Mouse (Mus musculus): ENCODE data around the gene Mtor. TPM values are rescaled to one million over a fixed set of nuclear protein-coding genes. Genes with fewer than 3 reads are reported as not detected.

Gene Mtor
- polyA plus RNA-seq, 1 experiment, result 39.8 TPM

DNA sequence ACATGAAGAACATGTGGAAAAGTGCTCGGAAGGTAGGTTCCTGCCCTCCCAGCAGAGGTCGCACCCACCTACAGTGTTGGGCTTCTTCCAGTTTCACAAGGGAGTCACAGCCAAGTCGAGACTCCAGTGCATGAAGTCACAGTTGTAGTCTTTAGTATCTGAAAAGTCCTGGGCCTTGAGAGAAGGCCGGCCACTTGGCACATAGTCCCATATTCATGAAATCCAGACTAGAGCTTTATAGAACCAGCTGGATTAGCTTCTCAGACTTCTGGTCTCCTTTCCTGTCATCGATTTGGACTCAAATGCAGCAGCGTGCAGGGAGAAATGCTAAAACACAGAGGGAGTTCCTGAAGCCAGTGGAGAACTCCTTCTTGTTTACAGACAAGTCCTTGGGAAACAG lies 82.4 kb downstream of the Mtor start:
- no peak for DNase-seq

GRCm38 (mm10) chr4:148531341-148531740 lies 82.9 kb downstream of the Mtor start:
- Histone ChIP-seq H3K27me3 (replicated peaks; ENCODE audit: control insufficient read depth, insufficient read depth, low read length) (no peaks in the 10 kb centered on the region), H3K4me3 (ENCODE audit: insufficient read depth, low read depth, low read length) (no peak overlapping the region), H3K36me3 (ENCODE audit: control insufficient read depth, insufficient read depth, low read length) (peaks cover 6% of the 10 kb centered on the region), H3K4me1 (ENCODE audit: control insufficient read depth, insufficient read depth, low read length) (no peaks in the 10 kb centered on the region), H3K27ac (ENCODE audit: insufficient read depth, low read depth, low read length) (no peak overlapping the region)
- 73% methylated on average over 4 of the region's 4 CpGs for WGBS
- DNase-seq, result no peak
- TF ChIP-seq CTCF (conservative IDR thresholded peaks at IDR 0.05; ENCODE audit: insufficient read depth, insufficient read length, low read depth, low read length) (no peak), POLR2A (IDR thresholded peaks at IDR 0.05; ENCODE audit: low read depth, low read length) (no peak)

More for the DNA sequence above, 82.4 kb downstream of the Mtor start:
- Histone ChIP-seq H3K27ac (ENCODE audit: insufficient read depth, low read depth, low read length) (no peak overlapping the region), H3K4me3 (ENCODE audit: insufficient read depth, low read depth, low read length) (no peak overlapping the region), H3K27me3 (replicated peaks; ENCODE audit: control insufficient read depth, insufficient read depth, low read length) (no peaks in the 10 kb centered on the region), H3K4me1 (ENCODE audit: control insufficient read depth, insufficient read depth, low read length) (no peaks in the 10 kb centered on the region), H3K36me3 (ENCODE audit: control insufficient read depth, insufficient read depth, low read length) (peaks cover 8% of the 10 kb centered on the region)
- 85% methylated on average over 6 of the region's 6 CpGs for WGBS
- no peak for TF ChIP-seq POLR2A (IDR thresholded peaks at IDR 0.05; ENCODE audit: low read depth, low read length)
- no peak for TF ChIP-seq CTCF (conservative IDR thresholded peaks at IDR 0.05; ENCODE audit: insufficient read depth, insufficient read length, low read depth, low read length)

- H3K27me3 ChIP-seq (replicated peaks; ENCODE audit: control insufficient read depth, insufficient read depth, low read length), result no peaks in the 10 kb centered on the region
- TF ChIP-seq CTCF (conservative IDR thresholded peaks at IDR 0.05; ENCODE audit: insufficient read depth, insufficient read length, low read depth, low read length) (no peak), POLR2A (IDR thresholded peaks at IDR 0.05; ENCODE audit: low read depth, low read length) (no peak)
- 90% methylated on average over 3 of the region's 3 CpGs for WGBS
- peaks cover 6% of the 10 kb centered on the region for H3K36me3 ChIP-seq (ENCODE audit: control insufficient read depth, insufficient read depth, low read length)
- DNase-seq, result no peak
- H3K4me1 ChIP-seq (ENCODE audit: control insufficient read depth, insufficient read depth, low read length), result no peaks in the 10 kb centered on the region
- H3K27ac ChIP-seq (ENCODE audit: insufficient read depth, low read depth, low read length), result no peak overlapping the region
- H3K4me3 ChIP-seq (ENCODE audit: insufficient read depth, low read depth, low read length), result no peak overlapping the region
Observed at GRCm38 (mm10) chr4:148532516-148532915, 84.1 kb downstream of the Mtor start.

DNA sequence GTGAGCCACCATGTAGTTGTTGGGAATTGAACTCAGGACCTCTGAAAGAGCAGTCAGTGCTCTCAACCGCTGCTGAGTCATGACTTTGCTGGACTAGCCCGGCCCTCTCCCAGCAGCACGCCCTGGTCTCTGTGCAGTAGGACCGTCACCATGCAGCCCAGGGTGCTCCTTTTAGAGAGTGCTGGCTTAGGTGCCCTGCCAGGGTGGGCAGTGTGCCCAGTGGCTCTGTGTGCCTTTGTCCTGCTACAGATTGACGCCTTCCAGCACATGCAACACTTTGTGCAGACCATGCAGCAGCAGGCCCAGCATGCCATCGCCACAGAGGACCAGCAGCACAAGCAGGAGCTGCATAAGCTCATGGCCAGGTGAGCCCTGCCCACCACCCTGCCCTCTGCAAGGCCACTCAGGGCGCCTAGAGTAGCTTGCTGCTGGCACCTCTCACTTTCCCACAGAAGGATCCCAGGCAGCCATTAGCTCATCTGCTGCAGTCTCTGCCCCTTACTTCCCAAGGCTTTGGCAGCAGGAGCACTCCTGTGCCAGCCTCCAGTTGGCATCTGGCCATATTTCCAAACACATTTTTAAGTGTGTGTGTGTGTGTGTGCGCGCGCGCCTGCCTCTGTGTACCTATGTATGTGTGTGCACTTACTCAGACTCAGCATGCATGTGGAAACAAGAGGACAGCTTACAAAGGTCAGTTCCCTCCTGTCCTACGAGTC lies 85.4 kb downstream of the Mtor start:
- Histone ChIP-seq H3K4me1 (ENCODE audit: control insufficient read depth, insufficient read depth, low read length) (no peaks in the 10 kb centered on the region), H3K36me3 (ENCODE audit: control insufficient read depth, insufficient read depth, low read length) (peaks cover 6% of the 10 kb centered on the region), H3K4me3 (ENCODE audit: insufficient read depth, low read depth, low read length) (no peak overlapping the region), H3K27ac (ENCODE audit: insufficient read depth, low read depth, low read length) (no peak overlapping the region), H3K27me3 (replicated peaks; ENCODE audit: control insufficient read depth, insufficient read depth, low read length) (no peaks in the 10 kb centered on the region)
- 83% methylated on average over 12 of the region's 12 CpGs for WGBS
- no peak for TF ChIP-seq POLR2A (IDR thresholded peaks at IDR 0.05; ENCODE audit: low read depth, low read length)
- no peak for TF ChIP-seq CTCF (conservative IDR thresholded peaks at IDR 0.05; ENCODE audit: insufficient read depth, insufficient read length, low read depth, low read length)
- no peak for DNase-seq

GRCm38 (mm10) chr4:148535876-148536275 lies 87.5 kb downstream of the Mtor start:
- H3K36me3 ChIP-seq (ENCODE audit: control insufficient read depth, insufficient read depth, low read length), result peaks cover 6% of the 10 kb centered on the region
- no peak overlapping the region for H3K4me3 ChIP-seq (ENCODE audit: insufficient read depth, low read depth, low read length)
- no peaks in the 10 kb centered on the region for H3K4me1 ChIP-seq (ENCODE audit: control insufficient read depth, insufficient read depth, low read length)
- TF ChIP-seq POLR2A (IDR thresholded peaks at IDR 0.05; ENCODE audit: low read depth, low read length), result no peak
- TF ChIP-seq CTCF (conservative IDR thresholded peaks at IDR 0.05; ENCODE audit: insufficient read depth, insufficient read length, low read depth, low read length), result no peak
- 75% methylated on average over 3 of the region's 3 CpGs for WGBS
- no peak for DNase-seq
- H3K27me3 ChIP-seq (replicated peaks; ENCODE audit: control insufficient read depth, insufficient read depth, low read length), result no peaks in the 10 kb centered on the region
- no peak overlapping the region for H3K27ac ChIP-seq (ENCODE audit: insufficient read depth, low read depth, low read length)

- TF ChIP-seq CTCF (conservative IDR thresholded peaks at IDR 0.05; ENCODE audit: insufficient read depth, insufficient read length, low read depth, low read length) (no peak), POLR2A (IDR thresholded peaks at IDR 0.05; ENCODE audit: low read depth, low read length) (no peak)
- H3K4me1 ChIP-seq (ENCODE audit: control insufficient read depth, insufficient read depth, low read length), result no peaks in the 10 kb centered on the region
- 86% methylated on average over 4 of the region's 4 CpGs for WGBS
Observed at GRCm38 (mm10) chr4:148549106-148549505, 100.7 kb downstream of the Mtor start.

GRCm38 (mm10) chr4:148557766-148558165 lies 109.4 kb downstream of the Mtor start:
- 29% methylated on average over 6 of the region's 6 CpGs for WGBS
- Histone ChIP-seq H3K36me3 (ENCODE audit: control insufficient read depth, insufficient read depth, low read length) (peaks cover 3% of the 10 kb centered on the region; the same call in 1 of the 2 replicates), H3K27me3 (replicated peaks; ENCODE audit: control insufficient read depth, insufficient read depth, low read length) (no peaks in the 10 kb centered on the region), H3K27ac (ENCODE audit: insufficient read depth, low read depth, low read length) (peak overlapping the region; percentile 41; the same call in 1 of the 2 replicates), H3K4me3 (ENCODE audit: insufficient read depth, low read depth, low read length) (peak overlapping the region; percentile 89), H3K4me1 (ENCODE audit: control insufficient read depth, insufficient read depth, low read length) (peaks cover 2% of the 10 kb centered on the region; the same call in 1 of the 2 replicates)
- TF ChIP-seq POLR2A (IDR thresholded peaks at IDR 0.05; ENCODE audit: low read depth, low read length) (no peak), CTCF (conservative IDR thresholded peaks at IDR 0.05; ENCODE audit: insufficient read depth, insufficient read length, low read depth, low read length) (no peak)
- DNase-seq, result no peak

More at GRCm38 (mm10) chr4:148549106-148549505, 100.7 kb downstream of the Mtor start:
- no peaks in the 10 kb centered on the region for H3K27me3 ChIP-seq (replicated peaks; ENCODE audit: control insufficient read depth, insufficient read depth, low read length)
- no peak overlapping the region for H3K27ac ChIP-seq (ENCODE audit: insufficient read depth, low read depth, low read length)
- H3K4me3 ChIP-seq (ENCODE audit: insufficient read depth, low read depth, low read length), result no peak overlapping the region
- H3K36me3 ChIP-seq (ENCODE audit: control insufficient read depth, insufficient read depth, low read length), result peaks cover 17% of the 10 kb centered on the region
- DNase-seq, result no peak

Data from kidney, adult 2 months (tissue).